Mouse (Mus musculus) CD4-positive helper T cell, adult 2 months (primary cell): ENCODE measurements around the gene Tgm2.
A peak's percentile ranks its signal among the peaks of the same experiment; 100 is the strongest.

Source experiments
- DNase-seq: peaks from one replicate; pipeline ENCODE4 v3.0.0-alpha.2; 2012; ENCODE audit warnings: low read depth, missing footprints, low spot score

Gene Tgm2

DNA sequence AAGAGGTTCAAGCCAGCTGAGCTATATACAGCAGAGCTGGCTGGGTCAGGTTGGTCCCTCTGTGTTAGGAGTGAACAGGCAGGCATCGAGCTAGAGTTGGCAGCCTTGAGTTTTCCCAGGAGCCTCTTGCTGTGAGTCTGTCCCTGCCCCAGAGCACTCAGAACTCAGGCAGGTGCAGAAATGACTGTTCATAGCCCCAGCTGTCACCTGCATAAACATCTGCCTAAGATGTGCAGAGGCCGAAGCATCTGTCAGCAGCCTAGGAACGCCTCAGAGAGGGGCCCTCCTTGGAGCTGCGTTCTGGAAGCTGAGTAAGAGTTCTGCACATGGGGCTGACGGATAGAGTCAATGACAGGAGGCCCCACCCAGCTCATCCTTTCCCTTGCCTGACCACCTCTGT lies 31.3 kb downstream of the Tgm2 start:
- no peak for DNase-seq

DNA sequence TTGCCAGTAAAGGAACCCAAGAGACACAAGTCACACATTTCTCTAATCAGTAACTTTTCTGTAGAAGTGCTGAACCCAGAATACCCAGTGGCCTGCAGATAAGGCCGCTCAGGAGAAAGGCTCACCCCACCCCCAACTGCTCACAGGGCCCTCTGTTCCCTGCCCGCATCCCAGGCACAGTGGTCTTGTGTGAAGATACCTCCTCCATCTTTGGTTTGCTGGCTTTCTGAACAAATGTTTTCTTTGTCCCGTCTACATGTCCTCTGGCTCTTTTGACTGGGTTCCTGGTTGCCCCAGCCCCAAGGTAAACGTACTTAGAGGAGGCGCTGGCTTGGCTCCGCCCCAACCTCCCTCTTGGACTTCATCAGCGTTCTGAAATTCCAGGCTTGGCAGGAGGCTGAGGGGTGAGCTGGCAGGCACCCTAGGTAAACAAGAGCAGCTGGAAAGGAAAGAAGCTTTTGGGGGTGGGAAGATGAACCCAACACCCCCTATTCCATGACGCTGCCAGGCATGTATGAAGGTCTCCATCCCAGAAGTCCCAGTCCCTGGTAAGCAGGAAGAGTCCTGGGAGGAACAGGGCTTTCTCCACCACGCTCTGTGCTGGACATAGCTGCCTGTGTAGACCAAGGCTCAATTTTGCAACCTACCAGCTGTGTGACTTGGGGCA lies 32.5 kb downstream of the Tgm2 start:
- no peak for DNase-seq

DNA sequence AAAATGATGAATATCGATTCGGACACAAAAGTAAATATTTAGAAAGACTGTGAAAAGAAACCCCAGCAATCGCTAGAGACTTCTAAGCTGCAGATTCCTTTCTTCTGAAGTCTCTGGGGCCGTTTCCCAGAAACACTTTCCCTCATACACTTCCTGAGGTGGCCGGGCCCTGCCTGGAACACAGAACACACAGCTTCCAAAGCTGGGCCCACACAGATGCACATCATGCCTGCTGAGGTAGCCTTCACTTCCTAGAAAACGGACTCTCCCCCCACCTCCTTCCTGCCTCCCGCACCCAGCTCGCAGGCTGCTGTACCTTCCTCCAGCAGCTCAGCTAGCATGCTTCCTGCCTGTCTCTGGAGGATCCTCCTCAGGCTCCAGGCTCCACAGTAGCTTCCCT lies 36.7 kb downstream of the Tgm2 start:
- no peak for DNase-seq

DNA sequence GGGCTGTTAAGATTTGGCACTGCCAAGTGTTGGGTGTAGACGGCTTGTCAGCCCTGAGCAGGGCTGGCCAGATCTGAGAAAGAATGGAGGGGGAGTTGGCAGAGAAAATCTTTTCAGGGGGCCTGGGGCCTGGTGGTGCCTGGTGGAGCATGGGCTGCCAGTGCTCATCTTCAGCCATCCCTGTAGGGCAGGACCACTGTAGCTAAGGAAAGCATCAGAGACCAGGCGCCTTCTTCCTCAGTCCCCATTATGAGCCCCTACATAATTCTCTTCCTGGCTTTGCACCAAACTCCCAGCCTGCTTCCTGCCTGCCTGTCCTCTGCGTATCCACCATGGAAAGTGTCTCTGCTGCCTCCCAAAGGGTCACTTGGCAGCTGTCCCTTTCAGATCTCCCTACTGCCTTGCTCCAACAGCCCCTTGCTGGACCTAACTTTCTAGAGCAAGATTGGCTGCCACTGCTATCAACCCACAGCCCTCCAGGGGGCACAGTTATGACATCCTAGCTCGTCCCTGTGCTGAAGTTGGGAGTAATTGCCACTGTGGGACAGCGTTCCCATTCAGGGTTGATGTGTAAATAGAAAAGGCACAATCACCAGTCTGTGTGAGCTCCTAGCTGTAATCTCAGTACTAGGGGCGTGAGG lies 39.2 kb downstream of the Tgm2 start:
- DNase-seq = no peak

DNA sequence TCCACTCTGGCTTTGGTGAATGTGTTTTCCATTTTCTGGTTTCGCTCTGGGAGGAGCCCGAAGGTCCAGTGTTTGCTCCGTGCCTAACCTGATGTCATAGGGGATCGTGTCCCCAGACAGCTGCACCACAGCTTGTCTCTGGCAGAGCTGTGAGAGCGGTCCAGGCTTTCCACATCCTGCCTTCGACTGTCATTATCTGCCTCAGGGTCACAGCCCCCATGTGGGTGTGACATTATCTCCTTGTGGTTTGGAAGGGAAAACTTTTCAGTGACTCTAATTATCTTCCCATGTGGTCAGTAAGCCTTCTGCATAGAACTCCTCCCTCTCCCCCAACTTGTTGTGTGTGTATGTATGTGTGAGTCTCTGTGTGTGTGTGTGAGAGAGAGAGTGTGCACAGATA lies 40.6 kb downstream of the Tgm2 start:
- peak; percentile 27 for DNase-seq

DNA sequence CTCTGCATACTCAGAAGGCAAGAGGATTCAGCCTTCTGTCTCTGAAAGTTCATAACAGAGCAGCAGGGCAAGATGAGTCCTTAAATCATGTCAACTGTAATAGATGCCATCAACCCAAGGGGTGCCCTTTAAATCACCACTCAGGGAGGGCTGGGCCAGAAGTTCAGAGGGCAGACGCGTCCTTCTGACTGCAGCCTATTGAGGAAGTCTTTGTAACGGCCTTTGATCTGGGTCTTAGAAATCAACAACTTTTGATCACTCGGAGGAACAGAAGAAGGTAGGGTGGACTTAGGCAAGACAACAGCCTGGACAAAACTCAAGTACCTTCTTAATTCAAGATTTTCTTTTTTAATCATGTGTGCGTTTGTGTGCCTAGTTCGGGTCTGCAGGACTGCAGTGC lies 41.3 kb downstream of the Tgm2 start:
- no peak for DNase-seq

DNA sequence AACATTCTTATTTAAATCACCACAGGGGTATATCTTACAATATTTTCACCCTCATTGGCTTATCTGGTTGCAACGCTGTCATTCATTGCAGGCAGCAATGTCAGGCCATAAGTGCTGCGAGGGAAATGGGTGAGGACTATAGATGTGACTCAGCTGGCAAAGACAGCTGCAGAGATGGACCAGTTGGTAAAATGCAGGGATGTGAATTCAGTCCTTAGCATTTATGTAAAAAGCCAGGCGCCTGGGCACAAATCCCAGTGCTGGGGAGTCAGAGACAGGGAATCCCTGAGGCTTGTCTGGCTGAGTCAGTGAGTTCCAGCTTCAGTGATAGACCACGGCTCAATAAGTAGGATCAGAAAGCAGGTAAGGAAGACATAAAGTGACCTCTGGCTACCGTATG lies 44.5 kb downstream of the Tgm2 start:
- no peak for DNase-seq

DNA sequence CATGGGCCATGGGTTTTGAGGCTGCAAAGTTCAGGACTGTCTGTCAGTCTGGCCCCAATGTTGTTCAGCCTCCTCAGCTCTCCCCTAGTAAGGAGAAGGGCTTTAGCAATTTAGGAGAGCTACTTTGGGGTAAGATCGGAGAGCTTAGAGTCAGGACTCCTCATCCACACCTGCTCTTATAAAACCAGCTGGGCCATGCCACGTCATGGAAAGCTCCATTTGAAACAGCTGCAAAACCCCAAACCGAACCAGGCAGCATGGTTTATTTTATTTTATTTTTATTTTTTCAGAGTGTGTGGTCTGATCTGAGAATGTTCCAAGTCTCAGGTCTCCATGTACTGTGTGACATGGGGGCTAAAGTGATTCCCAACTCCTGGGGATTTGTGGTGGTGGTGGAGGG lies 46.7 kb downstream of the Tgm2 start:
- DNase-seq = no peak

DNA sequence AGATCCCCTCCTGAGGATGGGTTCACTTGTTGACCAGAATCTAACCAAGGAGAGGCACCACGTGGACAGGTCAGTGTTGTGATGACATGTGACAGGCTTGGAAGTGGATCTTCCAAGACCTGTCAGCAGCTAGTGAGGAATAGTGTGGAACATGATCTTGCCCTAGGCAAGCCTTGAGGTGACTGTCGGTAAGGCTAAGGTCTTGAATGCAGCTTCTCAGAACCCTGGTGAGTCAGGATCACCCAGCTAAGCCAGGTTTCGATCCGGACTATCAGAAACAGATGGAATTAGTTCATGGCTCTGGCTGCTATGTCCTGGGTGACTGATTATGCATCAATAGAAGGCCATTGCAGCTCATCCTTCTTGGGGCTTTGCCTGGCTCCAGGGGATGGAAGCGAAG lies 47.5 kb downstream of the Tgm2 start:
- DNase-seq = no peak

DNA sequence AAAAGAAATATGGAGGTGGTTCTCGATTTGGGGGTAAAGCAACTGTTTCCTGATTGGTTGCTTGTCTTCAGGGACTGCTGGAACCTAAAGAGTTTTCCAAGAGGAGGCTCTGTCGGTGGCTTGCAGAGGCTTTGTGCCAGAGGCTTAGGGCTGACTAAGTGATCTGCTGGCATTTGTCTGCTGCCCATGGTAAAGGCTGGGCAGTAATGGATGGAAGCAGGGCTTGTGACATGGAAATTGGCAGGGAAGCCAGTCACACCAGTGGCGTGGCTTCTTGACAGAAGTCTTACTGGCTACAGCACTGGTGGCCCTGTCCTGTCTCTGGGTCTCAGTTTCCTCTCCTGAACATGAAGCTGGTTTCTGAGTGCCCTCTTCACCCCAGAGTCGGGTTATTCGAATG lies 49.2 kb downstream of the Tgm2 start:
- no peak for DNase-seq

DNA sequence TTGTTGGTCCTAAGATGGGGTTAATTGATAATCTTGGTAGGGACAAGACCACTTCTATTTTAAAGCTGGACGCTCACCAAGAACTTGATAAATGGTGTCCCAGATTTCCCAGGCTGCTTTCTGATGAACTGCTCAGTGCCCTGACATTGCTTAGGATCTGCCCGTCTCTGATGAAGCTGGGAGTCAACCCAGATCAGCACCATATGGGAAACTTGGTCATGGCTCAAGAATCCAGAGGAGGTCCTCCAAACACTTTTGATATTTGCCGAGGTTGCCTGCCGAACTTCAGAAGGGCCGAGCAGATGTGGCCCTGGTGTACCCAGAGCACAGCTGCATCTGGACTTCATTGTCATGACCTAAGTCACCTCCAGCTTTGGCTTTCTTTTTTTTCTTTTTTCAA lies 51.4 kb downstream of the Tgm2 start:
- DNase-seq = no peak

DNA sequence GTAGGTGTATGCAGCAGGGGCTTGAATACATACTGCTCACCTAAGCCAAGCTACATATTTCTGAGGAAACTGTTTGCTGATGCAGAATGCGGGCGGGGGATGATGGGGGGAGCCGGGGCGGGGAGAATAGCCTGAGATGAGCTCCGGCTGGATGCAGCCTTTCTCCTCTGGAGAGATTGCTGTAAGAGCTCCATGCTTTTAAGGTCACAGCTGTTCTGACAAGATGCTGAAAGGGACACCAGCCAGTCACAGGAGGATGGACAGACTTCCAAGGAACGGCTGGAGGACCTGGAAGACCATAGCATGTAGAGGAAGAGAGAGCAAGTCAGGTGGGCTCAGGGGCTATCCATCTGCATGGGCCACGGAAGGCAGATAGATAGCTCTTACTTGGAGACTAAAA lies 51.9 kb downstream of the Tgm2 start:
- no peak for DNase-seq

DNA sequence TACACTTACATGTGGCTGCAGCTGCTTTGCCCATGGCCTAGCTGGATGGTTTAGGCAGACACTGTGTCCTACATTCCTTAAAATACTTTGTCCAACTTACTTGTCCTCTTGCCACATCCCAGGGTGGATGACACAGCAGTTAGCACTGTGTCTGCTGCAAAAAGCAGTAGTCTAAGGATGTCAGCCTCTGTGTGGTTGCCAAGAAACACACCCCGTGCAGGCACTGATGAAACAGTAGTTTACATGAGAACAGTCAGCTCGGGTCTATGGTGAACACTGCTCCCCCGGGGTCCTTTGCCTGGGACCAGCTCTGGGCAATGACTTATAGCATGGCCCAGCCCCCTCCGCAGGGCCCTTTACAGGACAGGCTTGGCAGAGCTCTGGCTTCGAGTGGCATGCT lies 52.9 kb downstream of the Tgm2 start:
- DNase-seq = no peak

DNA sequence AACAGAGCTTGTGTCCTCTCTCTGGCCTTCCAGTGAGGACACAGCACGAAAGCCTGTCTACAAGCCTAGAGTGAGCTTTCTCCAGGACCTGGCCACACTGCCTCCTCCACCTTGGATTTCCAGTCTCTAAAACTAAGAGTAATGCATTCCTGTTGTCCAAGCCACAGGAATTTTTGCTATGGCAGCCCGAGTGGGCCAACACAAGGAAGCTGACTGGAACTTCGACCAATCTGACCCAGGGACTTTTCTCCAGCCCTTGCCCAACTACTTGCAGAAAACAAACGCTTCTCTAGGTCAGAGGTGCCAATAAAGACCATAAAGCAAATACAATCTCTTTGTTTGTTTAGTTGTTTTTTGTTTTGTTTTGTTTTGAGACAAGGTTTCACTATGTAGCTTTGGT lies 56.1 kb downstream of the Tgm2 start:
- DNase-seq = no peak

DNA sequence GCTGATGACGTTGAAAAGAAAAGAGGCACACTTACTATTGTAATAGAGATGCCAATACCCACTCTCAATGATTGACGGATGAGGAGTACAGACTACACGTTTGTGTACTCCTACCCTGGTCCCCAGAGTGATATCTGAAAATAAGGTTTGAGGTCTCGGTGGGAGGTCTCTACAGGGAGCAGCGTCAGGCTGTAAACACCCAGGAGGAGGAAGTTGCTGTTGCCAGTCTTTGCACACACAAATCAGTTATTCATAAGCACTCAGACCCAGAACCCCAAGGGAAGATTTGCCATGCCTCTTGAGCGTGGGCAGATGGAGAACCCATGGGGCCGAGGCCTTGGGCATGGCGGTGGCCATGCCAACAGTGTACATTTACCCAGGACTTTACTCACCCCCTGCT lies 61.8 kb downstream of the Tgm2 start:
- no peak for DNase-seq

DNA sequence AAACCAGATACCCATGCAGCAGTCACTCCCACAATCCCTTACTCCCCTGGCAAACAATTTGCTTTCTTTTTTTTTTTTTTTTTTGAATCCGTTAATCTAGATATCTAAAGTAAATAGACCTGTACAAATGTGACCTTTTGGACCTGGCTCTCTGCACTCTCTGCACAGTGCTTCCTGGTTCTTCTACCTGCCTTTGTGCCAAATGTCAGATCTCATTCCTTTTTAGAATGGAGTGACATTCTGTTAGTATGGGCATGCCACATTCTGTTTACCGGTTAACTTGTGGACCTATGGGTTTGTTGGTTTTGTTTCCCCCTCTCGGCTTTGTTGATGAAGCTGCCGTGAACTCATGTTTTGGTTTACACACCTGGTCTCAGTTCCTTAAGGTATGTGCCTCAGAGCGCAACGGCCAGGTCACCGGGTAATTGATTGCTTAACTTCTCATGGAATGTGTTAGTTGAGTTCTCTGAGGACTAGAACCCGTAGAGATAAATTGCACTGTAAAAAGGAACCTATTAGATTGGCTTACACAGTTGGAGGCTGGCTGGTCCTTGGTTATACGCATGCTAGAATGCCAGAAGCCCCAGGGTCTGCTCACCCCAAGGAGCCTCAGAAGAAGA lies 65.5 kb downstream of the Tgm2 start:
- DNase-seq = no peak

DNA sequence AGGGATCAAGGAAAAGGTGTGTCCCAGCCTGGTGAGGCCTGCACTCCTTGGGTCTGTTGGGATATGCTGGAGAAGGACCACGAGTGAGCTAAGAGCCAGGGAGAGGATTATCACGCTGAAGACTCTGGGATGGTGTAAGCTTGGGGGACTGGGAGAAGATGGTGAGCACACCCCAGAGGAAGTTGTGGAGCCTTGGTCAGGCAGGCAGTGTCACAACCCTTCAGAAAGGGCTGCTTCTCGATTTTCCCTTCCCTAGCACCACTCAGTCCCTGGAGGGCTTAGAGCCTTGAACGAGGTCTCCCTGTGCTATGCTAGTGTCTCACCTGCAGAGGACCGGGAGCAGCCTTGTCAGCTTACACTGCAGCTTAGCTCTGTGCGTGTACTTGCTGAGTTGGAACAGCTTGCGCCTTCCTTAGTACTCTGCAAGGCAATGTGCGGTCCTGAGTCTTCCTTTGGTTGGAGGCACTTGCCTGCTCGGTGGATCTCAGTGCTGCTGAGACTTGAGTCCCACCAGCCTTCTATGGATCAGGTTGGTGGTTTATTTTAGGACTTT lies 66.3 kb downstream of the Tgm2 start:
- DNase-seq = no peak

DNA sequence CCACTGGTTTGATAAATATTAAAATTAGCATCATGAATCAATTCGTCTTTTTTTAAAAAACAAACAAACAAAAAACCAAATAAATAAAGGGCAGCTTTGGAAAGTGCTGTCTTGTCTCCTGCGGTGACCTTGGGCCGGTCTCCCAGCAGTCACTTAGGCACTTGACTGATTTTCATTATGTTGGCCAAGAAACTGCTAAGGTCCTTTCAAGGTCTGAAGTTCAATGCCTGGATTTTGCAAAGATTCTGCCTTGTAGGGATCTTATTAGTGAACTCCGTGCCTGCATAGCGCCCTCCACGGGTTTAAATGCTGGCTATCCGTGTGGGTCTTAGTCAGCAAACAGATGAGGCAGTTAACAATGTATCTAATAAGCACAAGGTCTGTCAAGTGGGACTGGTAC lies 67.3 kb downstream of the Tgm2 start:
- DNase-seq = no peak

DNA sequence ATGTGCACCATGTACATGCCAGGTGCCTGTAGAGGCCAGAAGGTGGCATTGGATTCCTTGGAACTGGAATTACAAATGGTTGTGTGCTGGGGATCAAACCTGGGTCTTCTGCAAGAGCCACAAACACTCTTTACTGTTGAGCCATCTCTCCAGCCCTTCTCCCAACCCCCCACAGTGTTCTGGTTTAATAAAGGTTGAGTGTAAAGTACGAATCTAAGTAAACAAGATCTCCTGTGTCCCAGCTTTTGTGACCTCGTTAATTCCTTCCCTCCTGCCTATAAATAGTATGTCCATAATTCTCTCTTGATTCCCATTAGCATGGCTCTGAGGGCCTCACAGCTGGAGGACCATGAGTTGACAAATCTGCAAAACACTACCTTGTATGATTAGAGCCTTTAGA lies 68.3 kb downstream of the Tgm2 start:
- DNase-seq = no peak

DNA sequence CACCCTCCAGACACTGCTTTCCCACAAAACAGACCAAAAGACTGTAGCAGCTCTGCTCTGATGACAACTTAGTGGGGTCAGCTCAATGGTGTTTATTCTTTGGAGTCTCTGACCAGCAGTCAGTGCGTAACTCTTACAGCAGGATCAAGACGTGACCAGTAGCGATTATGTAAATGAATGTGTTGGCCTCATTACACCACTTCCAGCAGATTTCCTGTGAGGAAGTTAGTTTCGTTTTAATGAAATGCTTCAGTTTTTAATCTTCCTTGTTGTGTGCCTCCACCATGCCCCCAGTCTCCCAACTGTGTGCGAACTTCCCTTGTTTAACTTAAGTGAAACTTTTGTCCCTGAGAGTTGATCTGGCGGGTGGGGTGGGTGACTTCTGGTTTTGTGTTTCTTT lies 69.5 kb downstream of the Tgm2 start:
- no peak for DNase-seq

DNA sequence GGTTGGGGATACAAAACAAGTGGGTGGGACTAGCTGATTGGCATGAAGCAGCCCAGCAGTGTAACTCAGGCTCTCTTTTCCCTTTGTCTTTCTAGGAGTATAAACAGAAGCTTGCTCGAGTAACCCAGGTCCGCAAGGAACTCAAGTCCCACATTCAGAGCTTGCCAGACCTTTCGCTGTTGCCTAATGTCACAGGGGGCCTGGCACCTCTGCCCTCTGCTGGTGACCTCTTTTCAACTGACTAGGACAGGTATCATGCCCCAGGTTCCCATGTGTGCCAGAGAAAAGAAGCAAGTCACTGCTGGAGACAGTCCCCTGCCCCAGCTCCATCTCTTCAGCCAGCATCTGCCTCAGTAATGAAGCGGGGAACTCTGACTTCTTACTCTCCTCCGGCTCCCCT lies 71.4 kb downstream of the Tgm2 start:
- DNase-seq = no peak

DNA sequence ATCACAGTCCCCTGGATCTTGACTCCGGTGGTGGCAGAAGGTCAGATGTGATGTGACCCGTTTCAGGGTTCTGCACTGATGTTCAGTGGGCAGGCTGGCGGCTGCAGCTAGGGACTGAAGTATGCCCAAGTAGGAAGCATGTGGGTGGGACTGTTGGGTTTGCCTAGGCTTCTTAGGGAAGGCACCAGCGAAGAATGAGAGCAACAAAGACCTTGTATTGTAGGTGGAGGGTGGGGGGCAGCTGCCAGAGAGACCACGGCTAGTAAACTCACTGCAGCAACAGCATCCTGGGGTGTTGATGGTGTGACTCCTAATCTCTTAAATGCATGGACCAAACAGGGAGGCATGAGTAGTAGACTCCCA lies 74.6 kb downstream of the Tgm2 start:
- no peak for DNase-seq
